Mouse (Mus musculus) spleen, postnatal 36 days (tissue): Measurements from ENCODE around the gene Vmn1r137.
"Not testable (repeated sequence)": the region's sequence is repeated elsewhere in the genome, so short reads cannot be mapped to it uniquely, and the experiment has no call there.

ENCODE experiments used
- DNase-seq, 2 experiments: peaks; one replicate each; pipeline ENCODE4 v3.0.0; 2022; ENCODE audit warnings: low spot score in 2 of 2, mixed read lengths in 1 of 2

The Vmn1r137 gene

DNA sequence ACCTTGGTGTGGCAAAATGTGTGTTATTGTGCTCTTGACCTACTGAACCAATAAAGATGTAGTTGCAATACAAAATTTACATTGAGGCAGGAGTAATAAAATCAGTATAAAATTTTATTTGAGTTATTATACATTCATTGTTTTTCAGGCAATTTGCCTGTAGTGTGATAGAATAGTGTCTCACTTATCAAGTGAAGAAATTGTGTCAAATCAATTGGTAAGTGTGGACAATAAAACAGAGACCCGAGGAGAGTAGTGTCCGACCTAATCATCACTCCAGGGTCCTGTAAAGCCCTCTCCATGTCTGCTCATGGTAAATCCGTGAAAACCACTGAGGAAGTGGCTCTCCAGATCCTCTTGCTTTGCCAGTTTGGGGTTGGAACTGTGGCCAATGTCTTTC lies at the start of gene Vmn1r137:
Gene Vmn1r137 (plus strand): TSS at position 301 of the 400 bp plus-strand sequence.
- not testable (repeated sequence) for DNase-seq

DNA sequence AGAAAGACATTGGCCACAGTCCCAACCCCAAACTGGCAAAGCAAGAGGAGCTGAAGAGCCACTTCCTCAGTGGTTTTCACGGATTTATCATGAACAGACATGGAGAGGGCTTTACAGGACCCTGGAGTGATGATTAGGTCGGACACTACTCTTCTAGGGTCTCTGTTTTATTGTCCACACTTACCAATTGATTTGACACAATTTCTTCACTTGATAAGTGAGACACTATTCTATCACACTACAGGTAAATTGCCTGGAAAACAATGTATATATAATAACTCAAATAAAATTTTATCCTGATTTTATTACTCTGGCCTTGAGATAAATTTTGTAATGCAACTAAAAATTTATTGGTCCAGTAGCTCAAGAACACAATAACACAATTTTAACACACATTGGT lies 34.4 kb downstream of the Vmn1r137 start, which contains the start of gene Vmn1r138:
Gene Vmn1r138 (minus strand): TSS at position 101 of the 400 bp plus-strand sequence.
- not testable (repeated sequence) for DNase-seq
